Mouse (Mus musculus): ENCODE measurements around the gene Dlx3.

The Dlx3 gene

DNA sequence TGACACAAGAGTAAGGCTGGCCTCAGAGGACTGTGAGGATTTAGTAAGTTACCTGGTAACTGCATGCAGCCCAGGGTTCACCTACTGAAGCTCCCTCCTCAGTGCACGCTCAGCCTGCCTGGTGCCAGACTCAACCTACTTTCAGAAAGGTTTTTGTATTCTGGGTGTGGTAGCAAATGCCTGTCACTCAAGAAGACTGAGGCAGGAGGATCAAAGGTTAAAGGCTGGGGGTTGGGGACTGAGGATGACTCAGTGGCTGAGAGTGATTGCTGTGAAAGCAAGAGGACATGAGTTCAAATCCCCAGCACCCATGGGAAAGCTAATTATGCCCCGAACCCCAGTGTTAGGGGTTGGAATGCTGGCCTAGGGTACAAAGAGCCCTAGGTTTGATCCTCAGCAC, 35.6 kb downstream of the Dlx3 start:
- DNase-seq (ENCODE audit: low spot score in 2 of 2), result no peak

DNA sequence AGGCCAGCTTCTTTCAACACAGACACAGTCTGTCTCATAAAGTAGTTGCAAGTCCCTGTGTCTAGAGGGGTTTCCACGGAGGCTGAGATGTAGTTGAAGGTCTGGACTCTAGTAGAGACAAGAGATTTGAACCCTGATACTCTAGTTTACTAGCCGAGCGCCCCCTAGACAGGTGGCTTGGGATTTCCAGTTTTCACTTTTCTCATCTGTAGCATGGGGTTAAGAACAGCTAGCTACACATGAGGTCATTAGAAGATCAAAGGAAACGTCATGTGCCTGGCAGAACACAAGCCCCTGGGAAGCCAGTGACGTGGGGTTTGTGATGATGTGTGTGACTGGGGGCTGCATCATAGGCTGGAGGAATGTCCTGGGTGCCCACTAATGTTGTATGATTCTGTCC, 37.4 kb downstream of the Dlx3 start:
- no peak for DNase-seq (ENCODE audit: low spot score in 2 of 2)

- no peak for DNase-seq (ENCODE audit: low spot score in 2 of 2)
These were observed 38.0 kb downstream of the Dlx3 start for GRCm38 (mm10) chr11:95157872-95158271.

DNA sequence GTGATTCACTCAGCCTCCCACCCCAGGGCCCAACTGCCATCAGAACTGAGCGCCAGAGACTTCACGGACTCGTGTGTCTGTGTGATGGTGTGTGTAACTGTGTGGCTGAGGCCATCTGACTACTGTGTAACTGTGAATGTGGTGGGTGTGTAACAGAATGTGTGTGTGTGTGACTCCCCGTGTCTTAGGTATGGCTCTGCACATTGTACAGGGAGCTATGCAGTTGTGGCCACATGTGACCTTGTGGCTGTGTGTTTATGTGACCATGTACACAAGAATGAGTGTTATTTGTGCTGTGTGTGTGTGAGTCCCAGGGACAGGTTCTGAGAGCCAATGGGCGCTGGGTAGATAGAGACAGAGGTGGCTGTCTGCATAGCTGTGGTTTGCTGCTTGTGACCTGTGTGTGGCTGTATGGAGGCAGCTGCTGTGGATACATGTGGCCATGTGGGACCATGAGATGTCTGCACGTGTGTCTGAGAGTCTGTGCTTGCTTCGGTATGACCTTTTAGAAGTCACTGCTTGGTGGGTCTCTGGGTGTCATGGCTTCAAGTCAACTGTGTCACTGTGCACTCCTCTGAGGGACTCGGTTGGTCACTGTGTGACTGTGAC, 39.9 kb downstream of the Dlx3 start:
- no peak for DNase-seq (ENCODE audit: low spot score in 2 of 2)

DNA sequence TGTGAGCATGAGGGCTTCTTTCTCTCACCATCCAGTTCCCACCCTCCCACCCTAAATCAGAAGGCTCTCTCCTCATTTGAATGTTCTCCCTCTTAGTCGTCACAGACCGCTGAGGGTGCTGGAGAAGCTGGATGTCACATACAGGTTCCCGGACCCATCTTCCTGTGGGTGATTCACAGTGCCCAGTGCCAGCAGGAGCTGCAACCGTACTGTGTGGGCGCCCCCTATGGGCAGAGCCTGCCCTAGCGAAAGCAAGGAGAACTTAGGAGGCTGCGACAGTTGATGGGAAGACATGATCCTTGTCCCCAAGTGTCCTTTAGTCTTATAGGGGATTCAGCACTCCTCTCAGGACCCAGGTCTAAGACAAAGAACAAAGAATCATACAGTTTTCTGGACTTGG, 40.8 kb downstream of the Dlx3 start:
- no peak for DNase-seq (ENCODE audit: low spot score in 2 of 2)

GRCm38 (mm10) chr11:95161708-95162107, 41.8 kb downstream of the Dlx3 start:
- DNase-seq (ENCODE audit: low spot score in 2 of 2), result no peak

- no peak for DNase-seq (ENCODE audit: low spot score in 2 of 2)
These were observed 45.9 kb downstream of the Dlx3 start for GRCm38 (mm10) chr11:95165857-95166256.
